Mouse (Mus musculus) forebrain, embryonic 13.5 days (tissue): Measurements from ENCODE around the gene Spaca6. TPM values are rescaled to one million over a fixed set of nuclear protein-coding genes. Genes with fewer than 3 reads are reported as not detected.
"Not testable (repeated sequence)": the region's sequence is repeated elsewhere in the genome, so short reads cannot be mapped to it uniquely, and the experiment has no call there.

Experiments used
- ATAC-seq: fragments of 200-750 bp; cut with Nextera tagmentation; 2 replicates; pipeline ENCODE4 v1.8.0; 2017
- H3K27ac ChIP-seq: fragments of 300-500 bp; sonication (generic); 2 replicates; pipeline ENCODE4 v1.5.1; 2015; ENCODE audit warnings: inconsistent platforms, mild to moderate bottlenecking, moderate library complexity
- H3K27me3 ChIP-seq: fragments of 300-500 bp; sonication (generic); 2 replicates; pipeline ENCODE4 v1.6.1; 2015; ENCODE audit warnings: mild to moderate bottlenecking, inconsistent platforms
- H3K36me3 ChIP-seq: fragments of 300-500 bp; sonication (generic); 2 replicates; pipeline ENCODE4 v1.6.1; 2015; ENCODE audit warnings: mild to moderate bottlenecking, inconsistent platforms; ENCODE audit not compliant: poor library complexity, severe bottlenecking
- H3K4me1 ChIP-seq: fragments of 300-500 bp; sonication (generic); 2 replicates; pipeline ENCODE4 v1.6.1; 2015; ENCODE audit warnings: inconsistent platforms
- H3K4me2 ChIP-seq: fragments of 300-500 bp; sonication (generic); 2 replicates; pipeline ENCODE4 v1.6.1; 2015; ENCODE audit warnings: inconsistent platforms, mild to moderate bottlenecking, moderate library complexity
- H3K4me3 ChIP-seq: fragments of 300-500 bp; sonication (generic); 2 replicates; pipeline ENCODE4 v1.5.1; 2015; ENCODE audit warnings: mild to moderate bottlenecking, inconsistent platforms
- H3K9ac ChIP-seq: fragments of 300-500 bp; sonication (generic); 2 replicates; pipeline ENCODE4 v1.6.1; 2015; ENCODE audit warnings: mild to moderate bottlenecking, inconsistent platforms
- H3K9me3 ChIP-seq: fragments of 300-500 bp; sonication (generic); replicated peaks from 2 replicates; pipeline ENCODE4 v1.6.1; 2016; ENCODE audit warnings: inconsistent platforms
- WGBS: fragments of 180-500 bp; shearing (Covaris S2); methylation state at CpG from one replicate; pipeline ENCODE4 v1.1.7; 2015; 5-methylcytosine and 5-hydroxymethylcytosine counted together
- polyA plus RNA-seq: library from polyadenylated mRNA; unstranded; fragments of >200 nt; fragmentation: Nextera tagmentation; extraction: Ambion mirVana; gene quantifications from 2 replicates; pipeline ENCODE4 v1.2.1, GENCODE M21; 2015

Gene Spaca6
- polyA plus RNA-seq, 1 experiment from 2014 or later, result 34.7 TPM

GRCm38 (mm10) chr17:17829816-17830535 is 3.0 kb downstream of the Spaca6 start:
- no peaks in the 10 kb centered on the region for H3K27me3 ChIP-seq
- H3K4me1 ChIP-seq, result peaks cover 61% of the 10 kb centered on the region
- 65% methylated on average over 20 of the region's 23 CpGs for WGBS
- no peaks in the 10 kb centered on the region for H3K9me3 ChIP-seq
- H3K4me3 ChIP-seq, result peak overlapping the region; percentile 85
- peak overlapping the region; percentile 100 for H3K27ac ChIP-seq
- H3K36me3 ChIP-seq, result peaks cover 39% of the 10 kb centered on the region
- H3K4me2 ChIP-seq, result peak overlapping the region; percentile 92
- H3K9ac ChIP-seq, result peak overlapping the region; percentile 98
- no peak for ATAC-seq

- no peaks in the 10 kb centered on the region for H3K27me3 ChIP-seq
- H3K4me1 ChIP-seq, result peaks cover 65% of the 10 kb centered on the region
- H3K36me3 ChIP-seq, result peaks cover 41% of the 10 kb centered on the region
- H3K4me2 ChIP-seq, result peak overlapping the region; percentile 92
- no peaks in the 10 kb centered on the region for H3K9me3 ChIP-seq
- ATAC-seq, result no peak
- peak overlapping the region; percentile 85 for H3K4me3 ChIP-seq
- H3K27ac ChIP-seq, result peak overlapping the region; percentile 100; the same call in 1 of the 2 replicates
- peak overlapping the region; percentile 98; the same call in 1 of the 2 replicates for H3K9ac ChIP-seq
- 76% methylated on average over 7 of the region's 7 CpGs for WGBS
These were observed 3.8 kb downstream of the Spaca6 start for GRCm38 (mm10) chr17:17830731-17831130.

GRCm38 (mm10) chr17:17834896-17835295 is 7.9 kb downstream of the Spaca6 start:
- Histone ChIP-seq H3K4me2 (no peak overlapping the region), H3K4me3 (no peak overlapping the region), H3K9ac (no peak overlapping the region), H3K27me3 (no peaks in the 10 kb centered on the region), H3K27ac (no peak overlapping the region), H3K4me1 (peaks cover 88% of the 10 kb centered on the region), H3K36me3 (peaks cover 62% of the 10 kb centered on the region), H3K9me3 (no peaks in the 10 kb centered on the region)
- 11% methylated on average over 1 of the region's 1 CpGs for WGBS
- no peak for ATAC-seq

DNA sequence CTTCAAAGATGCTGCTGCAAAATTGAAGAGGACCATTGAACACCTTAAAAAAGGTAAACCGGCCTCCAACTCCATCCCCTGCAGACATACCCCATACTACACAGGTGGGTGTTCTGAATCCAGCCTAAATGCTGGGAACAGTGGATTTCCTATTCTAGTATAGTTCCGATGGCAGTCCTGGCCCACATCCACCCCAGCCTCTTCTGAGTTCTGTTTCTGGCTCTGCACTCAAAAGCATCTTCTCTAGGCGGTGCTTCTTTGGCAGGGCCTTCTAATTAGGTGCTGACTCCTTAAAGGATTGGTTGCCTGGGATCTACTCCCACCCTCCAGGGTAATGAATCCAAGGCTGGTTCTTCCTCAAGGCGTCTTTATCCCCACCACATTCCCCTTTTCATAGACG is 9.1 kb downstream of the Spaca6 start:
- ATAC-seq, result no peak
- H3K4me1 ChIP-seq, result peaks cover 76% of the 10 kb centered on the region
- H3K27ac ChIP-seq, result 0 out of 2 replicates have a peak overlapping the region, but pooled peaks have one; percentile 3
- no peaks in the 10 kb centered on the region for H3K9me3 ChIP-seq
- H3K4me2 ChIP-seq, result peak overlapping the region; percentile 16
- no peak overlapping the region for H3K4me3 ChIP-seq
- WGBS, result 60% methylated on average over 5 of the region's 5 CpGs
- H3K27me3 ChIP-seq, result no peaks in the 10 kb centered on the region
- H3K9ac ChIP-seq, result no peak overlapping the region
- peaks cover 68% of the 10 kb centered on the region for H3K36me3 ChIP-seq

GRCm38 (mm10) chr17:17837426-17837825 is 10.5 kb downstream of the Spaca6 start:
- H3K4me3 ChIP-seq, result peak overlapping the region; percentile 43
- peak overlapping the region; percentile 65 for H3K9ac ChIP-seq
- H3K9me3 ChIP-seq, result no peaks in the 10 kb centered on the region
- 5% methylated on average over 13 of the region's 13 CpGs for WGBS
- H3K4me2 ChIP-seq, result peak overlapping the region; percentile 74
- H3K4me1 ChIP-seq, result peaks cover 63% of the 10 kb centered on the region
- H3K27ac ChIP-seq, result peak overlapping the region; percentile 74
- peaks cover 61% of the 10 kb centered on the region for H3K36me3 ChIP-seq
- no peaks in the 10 kb centered on the region for H3K27me3 ChIP-seq
- no peak for ATAC-seq

GRCm38 (mm10) chr17:17837919-17838701 is 11.2 kb downstream of the Spaca6 start:
- H3K4me3 ChIP-seq, result peak overlapping the region; percentile 43
- peaks cover 56% of the 10 kb centered on the region for H3K4me1 ChIP-seq
- WGBS, result under 1% methylated on average over 43 of the region's 43 CpGs
- H3K36me3 ChIP-seq, result peaks cover 55% of the 10 kb centered on the region
- H3K9ac ChIP-seq, result peak overlapping the region; percentile 65
- peak overlapping the region; percentile 74 for H3K4me2 ChIP-seq
- no peaks in the 10 kb centered on the region for H3K9me3 ChIP-seq
- no peaks in the 10 kb centered on the region for H3K27me3 ChIP-seq
- ATAC-seq, result peak; percentile 96
- peak overlapping the region; percentile 74 for H3K27ac ChIP-seq

DNA sequence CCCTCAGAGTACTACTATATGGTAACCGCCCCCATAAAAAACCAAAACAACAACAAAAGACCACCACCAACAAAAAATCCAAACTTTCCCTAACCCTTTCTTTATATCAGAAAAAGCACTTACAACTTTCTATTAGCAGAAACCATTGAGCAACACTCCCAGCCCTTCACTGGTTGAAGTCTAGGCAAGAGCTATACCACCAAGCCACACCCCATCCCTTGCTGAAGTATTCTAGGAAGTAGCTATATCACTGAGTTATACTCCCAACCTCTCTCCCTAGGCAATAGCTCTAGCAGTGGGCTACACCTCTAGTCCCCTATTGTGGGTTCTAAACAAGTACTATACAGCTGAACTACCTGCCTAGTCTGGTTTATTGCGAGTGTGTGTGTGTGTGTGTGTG is 12.3 kb downstream of the Spaca6 start:
- Histone ChIP-seq H3K27ac (no peak overlapping the region), H3K27me3 (no peaks in the 10 kb centered on the region), H3K4me3 (no peak overlapping the region), H3K9me3 (no peaks in the 10 kb centered on the region), H3K36me3 (peaks cover 46% of the 10 kb centered on the region), H3K9ac (no peak overlapping the region), H3K4me1 (peaks cover 45% of the 10 kb centered on the region), H3K4me2 (no peak overlapping the region)
- ATAC-seq, result no peak
- 96% methylated on average over 2 of the region's 2 CpGs for WGBS

- Histone ChIP-seq H3K9me3 (no peaks in the 10 kb centered on the region), H3K27ac (no peak overlapping the region), H3K4me1 (peaks cover 31% of the 10 kb centered on the region), H3K4me3 (no peak overlapping the region), H3K9ac (no peak overlapping the region), H3K36me3 (peaks cover 41% of the 10 kb centered on the region), H3K4me2 (no peak overlapping the region), H3K27me3 (no peaks in the 10 kb centered on the region)
- WGBS, result 93% methylated on average over 7 of the region's 7 CpGs
- ATAC-seq, result no peak
These were observed 13.8 kb downstream of the Spaca6 start for GRCm38 (mm10) chr17:17840796-17841195.

- Histone ChIP-seq H3K27me3 (no peaks in the 10 kb centered on the region), H3K4me2 (no peak overlapping the region), H3K4me1 (peaks cover 4% of the 10 kb centered on the region), H3K9me3 (no peaks in the 10 kb centered on the region), H3K9ac (no peak overlapping the region), H3K36me3 (peaks cover 27% of the 10 kb centered on the region), H3K27ac (no peak overlapping the region), H3K4me3 (no peak overlapping the region)
- WGBS, result 76% methylated on average over 27 of the region's 27 CpGs
- peak; percentile 50 for ATAC-seq
These were observed 16.7 kb downstream of the Spaca6 start for GRCm38 (mm10) chr17:17843534-17844261.

DNA sequence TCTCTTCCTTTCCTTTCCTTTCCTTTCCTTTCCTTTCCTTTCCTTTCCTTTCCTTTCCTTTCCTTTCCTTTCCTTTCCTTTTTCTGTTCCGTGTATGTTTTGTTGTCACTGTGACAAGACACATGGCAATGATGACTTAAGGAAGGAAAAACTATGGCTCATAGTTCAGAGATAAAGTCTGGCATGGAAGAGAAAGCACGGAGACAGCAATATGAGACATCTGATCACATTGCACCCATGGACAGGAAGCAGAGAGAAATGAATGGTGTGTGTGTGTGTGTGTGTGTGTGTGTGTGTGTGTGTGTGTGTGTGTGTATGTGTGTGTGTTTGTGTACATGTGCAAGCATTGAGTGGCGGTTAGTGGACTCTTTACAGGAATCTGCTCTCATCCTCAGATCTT is 17.6 kb downstream of the Spaca6 start:
- peaks cover 23% of the 10 kb centered on the region for H3K36me3 ChIP-seq
- 89% methylated on average over 3 of the region's 3 CpGs for WGBS

DNA sequence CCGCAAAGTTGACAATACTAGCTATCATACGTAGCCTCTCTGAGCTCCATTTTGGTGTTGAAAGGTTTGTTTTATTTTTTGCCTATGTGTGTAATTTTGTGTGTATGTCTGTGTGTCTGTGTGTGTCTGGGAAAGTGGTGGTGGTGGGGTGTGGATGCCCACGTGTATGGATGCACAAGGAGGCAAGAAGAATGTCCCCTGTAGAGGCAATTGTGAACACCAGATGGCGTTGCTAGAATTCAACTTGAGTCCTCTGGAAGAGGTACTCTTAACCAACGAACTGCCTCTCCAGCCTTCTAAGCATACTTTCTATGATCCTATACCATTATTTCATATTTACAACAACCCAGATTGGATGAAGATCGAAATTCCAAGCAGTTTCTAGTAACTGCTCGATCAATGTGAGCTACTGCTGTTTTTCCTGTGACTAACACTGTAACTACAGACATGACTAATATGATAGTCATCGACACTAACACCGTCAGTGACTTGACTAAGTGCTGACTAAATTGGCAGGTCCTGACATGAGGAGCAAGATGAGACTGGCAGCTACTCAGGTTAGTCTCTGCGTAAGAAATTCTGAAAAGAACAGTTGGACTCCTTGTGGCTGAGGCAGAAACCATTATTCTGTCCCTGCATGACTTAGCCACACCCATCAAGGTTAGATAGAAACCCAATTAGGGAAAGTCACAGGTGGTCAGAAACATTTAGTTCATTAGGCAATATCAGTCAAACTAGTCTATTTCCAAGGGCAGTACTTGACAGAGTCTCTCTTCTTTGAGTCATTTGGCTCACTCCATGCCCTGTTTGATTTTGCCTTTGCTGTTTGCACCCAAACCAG is 18.4 kb downstream of the Spaca6 start:
- Histone ChIP-seq H3K9me3 (no peaks in the 10 kb centered on the region), H3K4me3 (no peak overlapping the region), H3K4me1 (peaks cover 5% of the 10 kb centered on the region; the same call in 1 of the 2 replicates), H3K9ac (no peak overlapping the region), H3K4me2 (no peak overlapping the region), H3K36me3 (peaks cover 15% of the 10 kb centered on the region), H3K27me3 (peaks cover 7% of the 10 kb centered on the region; the same call in 1 of the 2 replicates), H3K27ac (no peak overlapping the region)
- 71% methylated on average over 10 of the region's 10 CpGs for WGBS
- ATAC-seq, result no peak

More for the DNA sequence above, 17.6 kb downstream of the Spaca6 start:
- not testable (repeated sequence) for H3K27me3 ChIP-seq, H3K4me2 ChIP-seq, H3K9ac ChIP-seq, H3K4me1 ChIP-seq, ATAC-seq, H3K9me3 ChIP-seq, H3K4me3 ChIP-seq, H3K27ac ChIP-seq
